Mouse (Mus musculus): ENCODE measurements around the gene Tbc1d20. TPM values are rescaled to one million over a fixed set of nuclear protein-coding genes. Genes with fewer than 3 reads are reported as not detected.
"Not testable (repeated sequence)": the region's sequence is repeated elsewhere in the genome, so short reads cannot be mapped to it uniquely, and the experiment has no call there.

Tbc1d20 gene
- polyA plus RNA-seq (2014; fragmentation: Nextera tagmentation; extraction: Ambion mirVana): 23.3 and 28.8 TPM in 2 replicates

DNA sequence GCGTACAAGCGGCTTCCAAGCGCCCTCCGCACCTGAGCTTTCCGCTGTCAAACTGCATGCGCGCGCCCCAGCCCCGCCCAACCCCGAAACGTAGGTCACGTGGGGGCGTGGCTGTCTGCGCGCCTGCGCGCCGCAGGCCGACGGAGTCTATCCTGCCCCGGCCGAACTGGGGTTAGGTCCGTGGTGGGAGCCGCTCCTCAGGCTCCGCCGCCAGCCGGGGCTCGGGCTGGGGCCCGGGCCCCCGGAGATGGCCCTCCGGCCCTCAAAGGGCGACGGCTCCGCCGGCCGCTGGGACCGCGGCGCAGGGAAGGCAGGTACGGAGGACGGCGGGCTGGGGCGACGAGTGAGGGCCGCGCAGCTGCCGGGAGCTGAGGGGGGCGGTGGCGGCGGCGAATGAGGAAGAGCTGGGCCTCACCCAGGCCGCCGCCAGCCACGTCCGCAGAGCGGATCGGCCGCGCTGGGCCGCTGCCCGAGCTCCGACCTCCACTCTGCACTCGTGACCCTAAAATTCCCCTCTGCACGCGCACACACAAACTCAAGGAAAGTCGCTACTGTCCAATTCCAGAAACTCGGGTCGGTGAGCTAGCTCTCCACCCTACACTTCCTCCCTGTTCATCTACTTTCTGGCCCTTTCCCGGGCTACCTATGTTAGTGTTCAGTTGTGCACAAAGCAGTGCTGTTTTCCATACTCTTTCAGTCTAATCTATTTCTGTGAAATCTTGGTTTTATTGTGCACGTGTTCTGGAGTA, at the start of gene Tbc1d20:
Tbc1d20 (plus strand) TSS at position 102 of the 749 bp plus-strand sequence.
- DNase-seq (peak; percentile 97), ATAC-seq (ENCODE audit: low FRiP score, low TSS enrichment) (peak; percentile 98)
- peak within 1 kb of the TSS; percentile 80 for H3K27ac ChIP-seq (replicated peaks; ENCODE audit: low read depth, low read length)
- peak within 1 kb of the TSS; percentile 92 for H3K4me3 ChIP-seq (replicated peaks; ENCODE audit: low read depth, low read length)
- no peaks in the 10 kb centered on the region for H3K36me3 ChIP-seq (ENCODE audit: control insufficient read depth, insufficient read depth, low read length)
- H3K9ac ChIP-seq (replicated peaks; ENCODE audit: low read length): peak within 1 kb of the TSS; percentile 91
- peak within 1 kb of the TSS; percentile 64 for H3K4me2 ChIP-seq (ENCODE audit: low read length)
- H3K9me3 ChIP-seq (ENCODE audit: control insufficient read depth, low read length): no peaks in the 10 kb centered on the region
- peaks cover 17% of the 10 kb centered on the region for H3K4me1 ChIP-seq (ENCODE audit: control insufficient read depth, insufficient read depth, low read length)
- no peaks in the 10 kb centered on the region for H3K27me3 ChIP-seq (ENCODE audit: control insufficient read depth, insufficient read depth, low read length)
- WGBS: under 1% methylated on average over 69 of the region's 70 CpGs

DNA sequence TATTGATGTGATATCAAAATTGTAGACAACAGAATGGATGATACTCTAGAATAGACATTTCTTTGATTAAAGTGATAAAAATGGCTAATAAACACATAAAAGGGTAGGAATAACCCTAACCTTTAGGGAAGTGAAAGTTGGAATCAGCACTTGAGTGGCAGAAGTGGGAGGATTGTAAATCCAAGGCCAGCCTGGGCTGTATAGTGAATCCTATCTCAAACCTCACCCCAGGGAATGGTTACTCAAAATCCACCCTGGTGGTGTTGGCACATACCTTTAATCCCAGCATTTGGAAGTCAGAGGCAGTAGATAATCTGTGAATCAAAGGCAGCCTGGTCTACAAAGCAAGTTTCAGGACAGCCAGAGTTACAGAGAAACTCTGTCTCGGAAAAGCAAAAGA, 46.4 kb upstream of the Tbc1d20 start:
- H3K27ac ChIP-seq (replicated peaks; ENCODE audit: low read depth, low read length): no peak overlapping the region
- H3K27me3 ChIP-seq (ENCODE audit: control insufficient read depth, insufficient read depth, low read length): no peaks in the 10 kb centered on the region
- no peaks in the 10 kb centered on the region for H3K4me1 ChIP-seq (ENCODE audit: control insufficient read depth, insufficient read depth, low read length)
- WGBS: 90% methylated on average over 1 of the region's 1 CpGs
- no peaks in the 10 kb centered on the region for H3K9me3 ChIP-seq (ENCODE audit: control insufficient read depth, low read length)
- ATAC-seq (ENCODE audit: low FRiP score, low TSS enrichment) (no peak), DNase-seq (no peak)
- peaks cover 19% of the 10 kb centered on the region for H3K36me3 ChIP-seq (ENCODE audit: control insufficient read depth, insufficient read depth, low read length)
- no peak overlapping the region for H3K4me2 ChIP-seq (ENCODE audit: low read length)
- no peak overlapping the region for H3K4me3 ChIP-seq (replicated peaks; ENCODE audit: low read depth, low read length)
- H3K9ac ChIP-seq (replicated peaks; ENCODE audit: low read length): no peak overlapping the region

DNA sequence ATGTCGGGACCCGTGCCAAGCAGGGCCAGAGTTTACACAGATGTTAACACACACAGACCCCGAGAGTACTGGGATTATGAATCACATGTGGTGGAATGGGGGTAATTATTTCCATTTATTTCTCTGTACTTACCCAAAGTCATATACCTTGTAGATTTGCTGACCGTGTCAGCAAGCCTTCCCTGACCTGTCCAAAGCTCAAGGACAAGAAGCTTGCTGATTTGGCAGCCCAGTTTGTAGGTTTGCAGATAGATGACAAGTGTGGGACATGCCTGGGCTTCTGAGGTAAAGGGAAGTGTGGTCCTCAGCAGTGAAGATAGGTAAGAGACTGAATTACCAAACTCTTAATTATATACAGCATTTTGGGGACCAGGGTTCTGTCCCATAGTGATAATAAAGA, 43.1 kb upstream of the Tbc1d20 start:
- Histone ChIP-seq H3K36me3 (ENCODE audit: control insufficient read depth, insufficient read depth, low read length) (peaks cover 46% of the 10 kb centered on the region), H3K9me3 (ENCODE audit: control insufficient read depth, low read length) (no peaks in the 10 kb centered on the region), H3K9ac (replicated peaks; ENCODE audit: low read length) (no peak overlapping the region), H3K4me2 (ENCODE audit: low read length) (no peak overlapping the region), H3K27me3 (ENCODE audit: control insufficient read depth, insufficient read depth, low read length) (no peaks in the 10 kb centered on the region), H3K4me1 (ENCODE audit: control insufficient read depth, insufficient read depth, low read length) (no peaks in the 10 kb centered on the region), H3K27ac (replicated peaks; ENCODE audit: low read depth, low read length) (no peak overlapping the region), H3K4me3 (replicated peaks; ENCODE audit: low read depth, low read length) (no peak overlapping the region)
- 78% methylated on average over 2 of the region's 4 CpGs for WGBS
- ATAC-seq (ENCODE audit: low FRiP score, low TSS enrichment) (no peak), DNase-seq (no peak)

DNA sequence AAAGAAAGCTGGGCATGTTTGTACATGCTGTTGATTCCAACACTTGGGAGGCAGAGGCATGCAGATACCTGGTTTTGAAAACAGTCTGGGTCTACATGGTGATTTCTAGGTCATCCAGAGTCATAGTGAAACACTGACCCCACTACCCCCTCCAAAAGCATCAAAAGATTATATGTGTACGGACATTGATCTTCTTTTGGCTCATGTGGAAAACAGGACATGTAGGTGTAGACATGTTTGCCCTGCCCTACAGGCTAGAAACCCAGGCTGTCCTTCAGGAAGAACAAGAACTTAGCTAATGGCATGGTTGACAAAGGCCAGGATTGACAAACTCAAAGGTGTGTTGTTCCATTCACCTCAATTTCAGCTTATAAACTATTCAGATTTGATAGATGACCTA, 33.9 kb upstream of the Tbc1d20 start:
- H3K27ac ChIP-seq (replicated peaks; ENCODE audit: low read depth, low read length): no peak overlapping the region
- peaks cover 71% of the 10 kb centered on the region for H3K36me3 ChIP-seq (ENCODE audit: control insufficient read depth, insufficient read depth, low read length)
- 90% methylated on average over 1 of the region's 1 CpGs for WGBS
- H3K4me2 ChIP-seq (ENCODE audit: low read length): no peak overlapping the region
- DNase-seq: no peak
- no peak overlapping the region for H3K9ac ChIP-seq (replicated peaks; ENCODE audit: low read length)
- ATAC-seq (ENCODE audit: low FRiP score, low TSS enrichment): no peak
- no peaks in the 10 kb centered on the region for H3K9me3 ChIP-seq (ENCODE audit: control insufficient read depth, low read length)
- H3K27me3 ChIP-seq (ENCODE audit: control insufficient read depth, insufficient read depth, low read length): no peaks in the 10 kb centered on the region
- H3K4me1 ChIP-seq (ENCODE audit: control insufficient read depth, insufficient read depth, low read length): no peaks in the 10 kb centered on the region
- no peak overlapping the region for H3K4me3 ChIP-seq (replicated peaks; ENCODE audit: low read depth, low read length)

DNA sequence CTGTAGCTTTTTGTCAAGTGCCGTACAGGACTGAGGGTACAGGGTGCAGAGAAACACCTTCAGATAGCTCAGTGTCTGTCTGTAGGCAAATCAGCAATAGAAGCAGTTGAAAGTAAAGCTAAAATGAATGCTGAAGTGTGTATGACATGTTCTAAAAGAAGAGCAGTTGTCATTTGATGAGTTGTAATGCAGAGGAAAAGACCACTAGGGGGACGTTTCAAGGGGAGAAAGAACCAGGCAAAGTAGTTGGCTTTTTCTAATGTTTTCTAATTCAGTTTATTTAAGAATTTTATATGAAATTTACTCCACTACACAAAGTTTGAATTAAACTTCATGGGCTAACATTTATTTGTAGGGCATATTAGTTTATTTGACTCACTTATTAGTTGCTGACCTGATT, 20.0 kb upstream of the Tbc1d20 start:
- WGBS: 83% methylated on average over 2 of the region's 2 CpGs
- no peak for ATAC-seq (ENCODE audit: low FRiP score, low TSS enrichment)
- H3K4me1 ChIP-seq (ENCODE audit: control insufficient read depth, insufficient read depth, low read length): no peaks in the 10 kb centered on the region
- DNase-seq: peak; percentile 30
- H3K9ac ChIP-seq (replicated peaks; ENCODE audit: low read length): no peak overlapping the region
- H3K36me3 ChIP-seq (ENCODE audit: control insufficient read depth, insufficient read depth, low read length): peaks cover 71% of the 10 kb centered on the region
- no peaks in the 10 kb centered on the region for H3K9me3 ChIP-seq (ENCODE audit: control insufficient read depth, low read length)
- no peaks in the 10 kb centered on the region for H3K27me3 ChIP-seq (ENCODE audit: control insufficient read depth, insufficient read depth, low read length)
- no peak overlapping the region for H3K27ac ChIP-seq (replicated peaks; ENCODE audit: low read depth, low read length)
- no peak overlapping the region for H3K4me3 ChIP-seq (replicated peaks; ENCODE audit: low read depth, low read length)
- H3K4me2 ChIP-seq (ENCODE audit: low read length): no peak overlapping the region

DNA sequence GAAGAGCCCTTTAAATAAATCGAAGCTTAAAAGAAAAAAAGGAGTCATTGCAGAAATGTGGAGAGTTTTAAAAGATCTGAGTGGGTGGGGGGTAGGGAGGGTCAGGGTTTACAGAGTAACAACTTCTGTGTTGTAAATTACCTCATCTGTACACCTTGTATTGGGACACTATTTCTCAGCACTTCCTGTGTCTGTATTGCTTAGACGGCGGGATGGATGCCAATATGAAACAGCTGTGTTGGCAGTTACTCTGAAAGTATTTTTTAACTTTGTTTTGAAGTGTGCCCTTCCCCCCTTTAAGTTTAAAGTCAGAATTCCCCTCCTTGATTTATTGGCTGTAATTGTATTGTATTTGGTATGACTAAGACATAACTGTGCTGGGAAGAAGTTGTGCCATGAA, 12.2 kb upstream of the Tbc1d20 start:
- Histone ChIP-seq H3K27me3 (ENCODE audit: control insufficient read depth, insufficient read depth, low read length) (no peaks in the 10 kb centered on the region), H3K27ac (replicated peaks; ENCODE audit: low read depth, low read length) (no peak overlapping the region), H3K4me1 (ENCODE audit: control insufficient read depth, insufficient read depth, low read length) (no peaks in the 10 kb centered on the region), H3K4me2 (ENCODE audit: low read length) (no peak overlapping the region), H3K4me3 (replicated peaks; ENCODE audit: low read depth, low read length) (no peak overlapping the region), H3K9me3 (ENCODE audit: control insufficient read depth, low read length) (no peaks in the 10 kb centered on the region), H3K36me3 (ENCODE audit: control insufficient read depth, insufficient read depth, low read length) (peaks cover 78% of the 10 kb centered on the region), H3K9ac (replicated peaks; ENCODE audit: low read length) (no peak overlapping the region)
- DNase-seq (no peak), ATAC-seq (ENCODE audit: low FRiP score, low TSS enrichment) (no peak)
- WGBS: 97% methylated on average over 3 of the region's 3 CpGs

DNA sequence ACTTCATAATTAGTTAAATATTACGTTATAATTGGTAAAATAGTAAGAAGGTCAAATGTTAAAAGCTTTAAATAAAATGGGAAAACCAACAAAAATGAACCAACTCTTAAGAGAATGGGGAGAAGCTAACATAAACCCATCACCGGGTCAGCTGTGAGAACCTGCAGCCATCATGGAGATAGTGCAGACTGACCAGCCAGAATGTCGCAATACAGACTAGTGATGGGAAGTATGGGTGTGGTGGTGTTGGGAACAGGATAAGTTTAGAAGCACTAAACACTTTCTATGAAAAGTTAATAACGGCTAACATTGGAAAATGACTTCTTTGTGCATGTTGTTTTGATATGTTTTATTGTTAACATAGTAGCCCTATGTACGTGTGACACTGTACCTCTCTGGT, 6.1 kb upstream of the Tbc1d20 start:
- no peaks in the 10 kb centered on the region for H3K4me1 ChIP-seq (ENCODE audit: control insufficient read depth, insufficient read depth, low read length)
- DNase-seq (no peak), ATAC-seq (ENCODE audit: low FRiP score, low TSS enrichment) (no peak)
- no peak overlapping the region for H3K9ac ChIP-seq (replicated peaks; ENCODE audit: low read length)
- H3K4me2 ChIP-seq (ENCODE audit: low read length): no peak overlapping the region
- H3K27me3 ChIP-seq (ENCODE audit: control insufficient read depth, insufficient read depth, low read length): no peaks in the 10 kb centered on the region
- 95% methylated on average over 5 of the region's 5 CpGs for WGBS
- H3K27ac ChIP-seq (replicated peaks; ENCODE audit: low read depth, low read length): no peak overlapping the region
- H3K4me3 ChIP-seq (replicated peaks; ENCODE audit: low read depth, low read length): no peak overlapping the region
- peaks cover 52% of the 10 kb centered on the region for H3K36me3 ChIP-seq (ENCODE audit: control insufficient read depth, insufficient read depth, low read length)
- no peaks in the 10 kb centered on the region for H3K9me3 ChIP-seq (ENCODE audit: control insufficient read depth, low read length)

DNA sequence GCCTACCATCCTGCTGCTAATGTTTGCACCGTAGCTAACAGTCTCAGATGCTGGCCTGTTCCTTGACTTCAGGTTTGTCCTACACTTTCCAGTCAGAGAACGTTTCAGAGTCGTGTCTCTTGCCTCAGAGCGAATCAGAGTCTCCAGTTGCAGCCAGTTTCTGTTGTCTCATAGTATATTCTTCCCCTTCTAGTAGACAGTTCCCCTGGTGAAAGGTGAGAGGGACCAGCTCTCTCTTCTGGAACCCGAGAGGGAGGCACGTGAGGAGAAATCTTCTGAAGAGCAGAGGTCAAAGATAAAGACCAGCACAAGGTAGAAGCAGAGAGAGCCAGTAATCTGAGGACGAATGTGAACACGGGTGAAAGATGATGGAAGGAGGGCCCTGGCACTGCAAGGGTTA, 5.6 kb upstream of the Tbc1d20 start:
- H3K36me3 ChIP-seq (ENCODE audit: control insufficient read depth, insufficient read depth, low read length): peaks cover 47% of the 10 kb centered on the region
- no peaks in the 10 kb centered on the region for H3K4me1 ChIP-seq (ENCODE audit: control insufficient read depth, insufficient read depth, low read length)
- no peak overlapping the region for H3K4me2 ChIP-seq (ENCODE audit: low read length)
- H3K9ac ChIP-seq (replicated peaks; ENCODE audit: low read length): no peak overlapping the region
- WGBS: 87% methylated on average over 8 of the region's 8 CpGs
- H3K27ac ChIP-seq (replicated peaks; ENCODE audit: low read depth, low read length): no peak overlapping the region
- DNase-seq (no peak), ATAC-seq (ENCODE audit: low FRiP score, low TSS enrichment) (no peak)
- H3K4me3 ChIP-seq (replicated peaks; ENCODE audit: low read depth, low read length): no peak overlapping the region
- H3K9me3 ChIP-seq (ENCODE audit: control insufficient read depth, low read length): no peaks in the 10 kb centered on the region
- H3K27me3 ChIP-seq (ENCODE audit: control insufficient read depth, insufficient read depth, low read length): no peaks in the 10 kb centered on the region

DNA sequence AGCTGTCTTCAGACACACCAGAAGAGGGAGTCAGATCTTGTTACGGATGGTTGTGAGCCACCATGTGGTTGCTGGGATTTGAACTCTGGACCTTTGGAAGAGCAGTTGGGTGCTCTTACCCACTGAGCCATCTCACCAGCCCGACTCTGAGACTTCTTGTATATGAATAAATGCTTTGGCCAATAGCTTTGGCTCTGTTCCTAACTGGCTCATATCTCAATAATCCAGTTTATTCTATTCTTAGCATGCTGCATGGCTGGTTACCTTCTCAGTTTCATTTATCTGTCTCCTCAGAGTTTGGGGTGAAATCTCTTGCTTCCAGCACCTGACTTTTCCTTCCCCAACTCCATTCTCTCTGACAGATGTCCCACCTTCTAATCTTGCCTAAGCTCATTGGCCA, 4.0 kb upstream of the Tbc1d20 start:
- ATAC-seq (ENCODE audit: low FRiP score, low TSS enrichment); H3K27ac ChIP-seq (replicated peaks; ENCODE audit: low read depth, low read length); H3K9me3 ChIP-seq (ENCODE audit: control insufficient read depth, low read length); DNase-seq; H3K27me3 ChIP-seq (ENCODE audit: control insufficient read depth, insufficient read depth, low read length); H3K4me3 ChIP-seq (replicated peaks; ENCODE audit: low read depth, low read length); H3K4me2 ChIP-seq (ENCODE audit: low read length); H3K9ac ChIP-seq (replicated peaks; ENCODE audit: low read length); H3K4me1 ChIP-seq (ENCODE audit: control insufficient read depth, insufficient read depth, low read length): not testable (repeated sequence)
- WGBS: 86% methylated on average over 1 of the region's 2 CpGs
- peaks cover 31% of the 10 kb centered on the region for H3K36me3 ChIP-seq (ENCODE audit: control insufficient read depth, insufficient read depth, low read length)

Data from midbrain, embryonic 14.5 days (tissue).